Mouse (Mus musculus): ENCODE data around the gene Eif5a. TPM values are rescaled to one million over a fixed set of nuclear protein-coding genes. Genes with fewer than 3 reads are reported as not detected.
"Not testable (repeated sequence)": the region's sequence is repeated elsewhere in the genome, so short reads cannot be mapped to it uniquely, and the experiment has no call there.

Eif5a gene
- polyA plus RNA-seq, 1 experiment from 2014 or later, result 1,516 TPM

GRCm38 (mm10) chr11:69933066-69933465 is 11.3 kb upstream of the Eif5a start:
- H3K9me3 ChIP-seq (replicated peaks; ENCODE audit: control insufficient read depth, low read length), result no peaks in the 10 kb centered on the region
- no peak overlapping the region for H3K9ac ChIP-seq (ENCODE audit: low read depth, low read length)
- peaks cover 16% of the 10 kb centered on the region for H3K4me1 ChIP-seq (ENCODE audit: control insufficient read depth, insufficient read depth, low read length)
- H3K27me3 ChIP-seq (ENCODE audit: control insufficient read depth, insufficient read depth, low read length), result peaks cover 29% of the 10 kb centered on the region
- whole genome bisulfite sequencing (ENCODE audit: insufficient replicate concordance), result 66% methylated on average over 4 of the region's 4 CpGs
- H3K4me2 ChIP-seq, result no peak overlapping the region
- no peak overlapping the region for H3K27ac ChIP-seq (ENCODE audit: low read depth, low read length)
- no peak overlapping the region for H3K4me3 ChIP-seq (ENCODE audit: low read depth, low read length)
- H3K36me3 ChIP-seq (ENCODE audit: control insufficient read depth, insufficient read depth, low read length), result no peaks in the 10 kb centered on the region
- ATAC-seq (replicated peaks; ENCODE audit: insufficient number of reproducible peaks, low FRiP score, low TSS enrichment), result no peak

- H3K27me3 ChIP-seq (ENCODE audit: control insufficient read depth, insufficient read depth, low read length), result peaks cover 26% of the 10 kb centered on the region
- no peak overlapping the region for H3K9ac ChIP-seq (ENCODE audit: low read depth, low read length)
- no peaks in the 10 kb centered on the region for H3K36me3 ChIP-seq (ENCODE audit: control insufficient read depth, insufficient read depth, low read length)
- no peaks in the 10 kb centered on the region for H3K9me3 ChIP-seq (replicated peaks; ENCODE audit: control insufficient read depth, low read length)
- ATAC-seq (replicated peaks; ENCODE audit: insufficient number of reproducible peaks, low FRiP score, low TSS enrichment), result no peak
- peaks cover 16% of the 10 kb centered on the region for H3K4me1 ChIP-seq (ENCODE audit: control insufficient read depth, insufficient read depth, low read length)
- WGBS (ENCODE audit: insufficient replicate concordance), result 37% methylated on average over 3 of the region's 3 CpGs
- H3K4me3 ChIP-seq (ENCODE audit: low read depth, low read length), result no peak overlapping the region
- no peak overlapping the region for H3K27ac ChIP-seq (ENCODE audit: low read depth, low read length)
- H3K4me2 ChIP-seq, result no peak overlapping the region
Measured at GRCm38 (mm10) chr11:69932254-69932653, 10.5 kb upstream of the Eif5a start.

- Histone ChIP-seq H3K36me3 (ENCODE audit: control insufficient read depth, insufficient read depth, low read length) (no peaks in the 10 kb centered on the region), H3K27me3 (ENCODE audit: control insufficient read depth, insufficient read depth, low read length) (peaks cover 21% of the 10 kb centered on the region), H3K27ac (ENCODE audit: low read depth, low read length) (no peak overlapping the region), H3K9ac (ENCODE audit: low read depth, low read length) (no peak overlapping the region), H3K4me3 (ENCODE audit: low read depth, low read length) (no peak overlapping the region), H3K4me1 (ENCODE audit: control insufficient read depth, insufficient read depth, low read length) (peaks cover 13% of the 10 kb centered on the region), H3K9me3 (replicated peaks; ENCODE audit: control insufficient read depth, low read length) (no peaks in the 10 kb centered on the region), H3K4me2 (no peak overlapping the region)
- ATAC-seq (replicated peaks; ENCODE audit: insufficient number of reproducible peaks, low FRiP score, low TSS enrichment), result no peak
- 71% methylated on average over 8 of the region's 8 CpGs for WGBS (ENCODE audit: insufficient replicate concordance)
Measured at GRCm38 (mm10) chr11:69931769-69932168, 10.0 kb upstream of the Eif5a start.

- H3K4me3 ChIP-seq (ENCODE audit: low read depth, low read length), result no peak overlapping the region
- ATAC-seq (replicated peaks; ENCODE audit: insufficient number of reproducible peaks, low FRiP score, low TSS enrichment), result no peak
- H3K27me3 ChIP-seq (ENCODE audit: control insufficient read depth, insufficient read depth, low read length), result peaks cover 14% of the 10 kb centered on the region
- no peak overlapping the region for H3K27ac ChIP-seq (ENCODE audit: low read depth, low read length)
- peaks cover 6% of the 10 kb centered on the region; the same call in 1 of the 2 replicates for H3K4me1 ChIP-seq (ENCODE audit: control insufficient read depth, insufficient read depth, low read length)
- 51% methylated on average over 3 of the region's 3 CpGs for WGBS (ENCODE audit: insufficient replicate concordance)
- H3K9me3 ChIP-seq (replicated peaks; ENCODE audit: control insufficient read depth, low read length), result no peaks in the 10 kb centered on the region
- H3K36me3 ChIP-seq (ENCODE audit: control insufficient read depth, insufficient read depth, low read length), result no peaks in the 10 kb centered on the region
- H3K9ac ChIP-seq (ENCODE audit: low read depth, low read length), result no peak overlapping the region
- H3K4me2 ChIP-seq, result no peak overlapping the region
Measured at GRCm38 (mm10) chr11:69930967-69931537, 9.3 kb upstream of the Eif5a start.

GRCm38 (mm10) chr11:69930176-69930575 is 8.4 kb upstream of the Eif5a start:
- not testable (repeated sequence) for H3K27me3 ChIP-seq (ENCODE audit: control insufficient read depth, insufficient read depth, low read length); H3K36me3 ChIP-seq (ENCODE audit: control insufficient read depth, insufficient read depth, low read length); H3K4me1 ChIP-seq (ENCODE audit: control insufficient read depth, insufficient read depth, low read length); H3K27ac ChIP-seq (ENCODE audit: low read depth, low read length); H3K9me3 ChIP-seq (replicated peaks; ENCODE audit: control insufficient read depth, low read length); H3K9ac ChIP-seq (ENCODE audit: low read depth, low read length); H3K4me2 ChIP-seq; H3K4me3 ChIP-seq (ENCODE audit: low read depth, low read length); ATAC-seq (replicated peaks; ENCODE audit: insufficient number of reproducible peaks, low FRiP score, low TSS enrichment)
- WGBS (ENCODE audit: insufficient replicate concordance), result 85% methylated on average over 8 of the region's 8 CpGs

GRCm38 (mm10) chr11:69929712-69930111 is 8.0 kb upstream of the Eif5a start:
- WGBS (ENCODE audit: insufficient replicate concordance), result 30% methylated on average over 4 of the region's 4 CpGs
- Histone ChIP-seq H3K4me3 (ENCODE audit: low read depth, low read length) (no peak overlapping the region), H3K27me3 (ENCODE audit: control insufficient read depth, insufficient read depth, low read length) (peaks cover under 1% of the 10 kb centered on the region; the same call in 1 of the 2 replicates), H3K9me3 (replicated peaks; ENCODE audit: control insufficient read depth, low read length) (no peaks in the 10 kb centered on the region), H3K4me1 (ENCODE audit: control insufficient read depth, insufficient read depth, low read length) (no peaks in the 10 kb centered on the region), H3K36me3 (ENCODE audit: control insufficient read depth, insufficient read depth, low read length) (no peaks in the 10 kb centered on the region), H3K9ac (ENCODE audit: low read depth, low read length) (no peak overlapping the region), H3K4me2 (no peak overlapping the region), H3K27ac (ENCODE audit: low read depth, low read length) (no peak overlapping the region)
- no peak for ATAC-seq (replicated peaks; ENCODE audit: insufficient number of reproducible peaks, low FRiP score, low TSS enrichment)

GRCm38 (mm10) chr11:69927501-69927900 is 5.7 kb upstream of the Eif5a start:
- 89% methylated on average over 2 of the region's 2 CpGs for WGBS (ENCODE audit: insufficient replicate concordance)

GRCm38 (mm10) chr11:69922796-69923195 is 1.0 kb upstream of the Eif5a start:
- 0 out of 2 replicates have a peak overlapping the region, but pooled peaks have one; percentile 82 for H3K9ac ChIP-seq (ENCODE audit: low read depth, low read length)
- peak overlapping the region; percentile 55 for H3K4me2 ChIP-seq
- no peak overlapping the region for H3K4me3 ChIP-seq (ENCODE audit: low read depth, low read length)
- no peak for ATAC-seq (replicated peaks; ENCODE audit: insufficient number of reproducible peaks, low FRiP score, low TSS enrichment)
- peaks cover 13% of the 10 kb centered on the region for H3K4me1 ChIP-seq (ENCODE audit: control insufficient read depth, insufficient read depth, low read length)
- H3K27me3 ChIP-seq (ENCODE audit: control insufficient read depth, insufficient read depth, low read length), result no peaks in the 10 kb centered on the region
- H3K9me3 ChIP-seq (replicated peaks; ENCODE audit: control insufficient read depth, low read length), result no peaks in the 10 kb centered on the region
- peaks cover 6% of the 10 kb centered on the region for H3K36me3 ChIP-seq (ENCODE audit: control insufficient read depth, insufficient read depth, low read length)
- H3K27ac ChIP-seq (ENCODE audit: low read depth, low read length), result peak overlapping the region; percentile 98; the same call in 1 of the 2 replicates
- 73% methylated on average over 3 of the region's 3 CpGs for WGBS (ENCODE audit: insufficient replicate concordance)

More at GRCm38 (mm10) chr11:69927501-69927900, 5.7 kb upstream of the Eif5a start:
- no peaks in the 10 kb centered on the region for H3K36me3 ChIP-seq (ENCODE audit: control insufficient read depth, insufficient read depth, low read length)
- H3K27me3 ChIP-seq (ENCODE audit: control insufficient read depth, insufficient read depth, low read length), result no peaks in the 10 kb centered on the region
- H3K4me3 ChIP-seq (ENCODE audit: low read depth, low read length), result no peak overlapping the region
- no peak overlapping the region for H3K27ac ChIP-seq (ENCODE audit: low read depth, low read length)
- no peak overlapping the region for H3K9ac ChIP-seq (ENCODE audit: low read depth, low read length)
- H3K9me3 ChIP-seq (replicated peaks; ENCODE audit: control insufficient read depth, low read length), result no peaks in the 10 kb centered on the region
- H3K4me1 ChIP-seq (ENCODE audit: control insufficient read depth, insufficient read depth, low read length), result peaks cover under 1% of the 10 kb centered on the region; the same call in 1 of the 2 replicates
- ATAC-seq (replicated peaks; ENCODE audit: insufficient number of reproducible peaks, low FRiP score, low TSS enrichment), result no peak
- no peak overlapping the region for H3K4me2 ChIP-seq
